Mouse (Mus musculus) kidney, embryonic 16.5 days (tissue): Measurements from ENCODE around the gene Ppp6c. TPM values are rescaled to one million over a fixed set of nuclear protein-coding genes. Genes with fewer than 3 reads are reported as not detected.

Source experiments
- ATAC-seq: fragments of 200-750 bp; cut with Nextera tagmentation; 2 replicates; pipeline ENCODE4 v1.8.0; 2017; ENCODE audit warnings: moderate TSS enrichment; ENCODE audit not compliant: low FRiP score, low TSS enrichment
- H3K27ac ChIP-seq: fragments of 300-500 bp; sonication (generic); 2 replicates; pipeline ENCODE4 v1.5.1; 2014; ENCODE audit warnings: low read length
- H3K27me3 ChIP-seq: fragments of 300-500 bp; sonication (generic); 2 replicates; pipeline ENCODE4 v1.6.1; 2014; ENCODE audit warnings: low read length, control low read depth, mixed read lengths; ENCODE audit not compliant: insufficient read depth
- H3K36me3 ChIP-seq: fragments of 300-500 bp; sonication (generic); 2 replicates; pipeline ENCODE4 v1.6.1; 2014; ENCODE audit warnings: low read length, control low read depth, mixed read lengths; ENCODE audit not compliant: insufficient read depth
- H3K4me1 ChIP-seq: fragments of 300-500 bp; sonication (generic); 2 replicates; pipeline ENCODE4 v1.6.1; 2014; ENCODE audit warnings: low read length, control low read depth, mixed read lengths; ENCODE audit not compliant: insufficient read depth
- H3K4me2 ChIP-seq: fragments of 300-500 bp; sonication (generic); replicated peaks from 2 replicates; pipeline ENCODE4 v1.6.1; 2014; ENCODE audit warnings: low read depth, low read length
- H3K4me3 ChIP-seq: fragments of 300-500 bp; sonication (generic); 2 replicates; pipeline ENCODE4 v1.5.1; 2014; ENCODE audit warnings: mild to moderate bottlenecking, low read length
- H3K9ac ChIP-seq: fragments of 300-500 bp; sonication (generic); replicated peaks from 2 replicates; pipeline ENCODE4 v1.6.1; 2014; ENCODE audit warnings: low read length
- H3K9me3 ChIP-seq: fragments of 300-500 bp; sonication (generic); 2 replicates; pipeline ENCODE4 v1.6.1; 2016; ENCODE audit warnings: low read length, control low read depth
- WGBS: fragments of 180-500 bp; shearing (Covaris S2); extraction: QIAGEN DNeasy Blood & Tissue Kit; methylation state at CpG from one replicate; pipeline ENCODE4 v1.1.7; 2014; 5-methylcytosine and 5-hydroxymethylcytosine counted together
- polyA plus RNA-seq: library from polyadenylated mRNA; unstranded; fragments of >200 nt; fragmentation: Nextera tagmentation; extraction: Ambion mirVana; gene quantifications from 2 replicates; pipeline ENCODE4 v1.2.1, GENCODE M21; 2015

Gene Ppp6c
- polyA plus RNA-seq, 1 experiment from 2014 or later: 84.3 TPM

- ATAC-seq: no peak
Measured at GRCm38 (mm10) chr2:39210738-39211137, 15.5 kb downstream of the Ppp6c start.

GRCm38 (mm10) chr2:39203359-39203758, 22.9 kb downstream of the Ppp6c start:
- 100% methylated on average over 2 of the region's 2 CpGs for WGBS
- H3K4me2 ChIP-seq: no peak overlapping the region

More at GRCm38 (mm10) chr2:39210738-39211137, 15.5 kb downstream of the Ppp6c start:
- no peak overlapping the region for H3K27ac ChIP-seq
- H3K27me3 ChIP-seq: no peaks in the 10 kb centered on the region
- WGBS: 85% methylated on average over 4 of the region's 4 CpGs
- no peak overlapping the region for H3K4me3 ChIP-seq
- no peak overlapping the region for H3K4me2 ChIP-seq
- H3K36me3 ChIP-seq: 0 out of 2 replicates have a peak, but pooled peaks cover 5% of the 10 kb centered on the region
- H3K9ac ChIP-seq: no peak overlapping the region
- no peaks in the 10 kb centered on the region for H3K4me1 ChIP-seq
- H3K9me3 ChIP-seq: no peaks in the 10 kb centered on the region

GRCm38 (mm10) chr2:39194809-39195208, 31.4 kb downstream of the Ppp6c start:
- Histone ChIP-seq H3K27ac (no peak overlapping the region), H3K4me1 (0 out of 2 replicates have a peak, but pooled peaks cover 3% of the 10 kb centered on the region), H3K27me3 (no peaks in the 10 kb centered on the region), H3K4me2 (no peak overlapping the region), H3K9ac (no peak overlapping the region), H3K36me3 (peaks cover 6% of the 10 kb centered on the region; the same call in 1 of the 2 replicates), H3K9me3 (no peaks in the 10 kb centered on the region), H3K4me3 (no peak overlapping the region)
- ATAC-seq: no peak
- WGBS: 93% methylated on average over 2 of the region's 2 CpGs

More at GRCm38 (mm10) chr2:39203359-39203758, 22.9 kb downstream of the Ppp6c start:
- Histone ChIP-seq H3K9me3 (no peaks in the 10 kb centered on the region), H3K9ac (no peak overlapping the region), H3K36me3 (peaks cover 14% of the 10 kb centered on the region; the same call in 1 of the 2 replicates), H3K4me1 (no peaks in the 10 kb centered on the region), H3K27me3 (no peaks in the 10 kb centered on the region), H3K4me3 (no peak overlapping the region), H3K27ac (no peak overlapping the region)
- ATAC-seq: no peak

GRCm38 (mm10) chr2:39190561-39191056, 35.6 kb downstream of the Ppp6c start, which contains the start of gene Scai:
TSS of gene Scai (minus strand) at chr2:39190734.
- Histone ChIP-seq H3K36me3 (no peaks in the 10 kb centered on the region), H3K4me1 (peaks cover 12% of the 10 kb centered on the region), H3K27ac (peak within 1 kb of the TSS; percentile 97), H3K27me3 (no peaks in the 10 kb centered on the region), H3K9me3 (no peaks in the 10 kb centered on the region), H3K4me3 (peak within 1 kb of the TSS; percentile 99), H3K9ac (peak within 1 kb of the TSS; percentile 94), H3K4me2 (peak within 1 kb of the TSS; percentile 88)
- peak; percentile 100 for ATAC-seq
- under 1% methylated on average over 37 of the region's 41 CpGs for WGBS

GRCm38 (mm10) chr2:39189961-39190560, 36.2 kb downstream of the Ppp6c start:
- H3K9ac ChIP-seq: peak overlapping the region; percentile 94
- no peaks in the 10 kb centered on the region for H3K9me3 ChIP-seq
- ATAC-seq: peak; percentile 89; the same call in 1 of the 2 replicates
- no peaks in the 10 kb centered on the region for H3K27me3 ChIP-seq
- peak overlapping the region; percentile 88 for H3K4me2 ChIP-seq
- peaks cover 12% of the 10 kb centered on the region for H3K4me1 ChIP-seq
- H3K4me3 ChIP-seq: peak overlapping the region; percentile 99
- H3K27ac ChIP-seq: peak overlapping the region; percentile 97
- no peaks in the 10 kb centered on the region for H3K36me3 ChIP-seq
- WGBS: 0% methylated on average over 20 of the region's 39 CpGs

GRCm38 (mm10) chr2:39185942-39186341, 40.3 kb downstream of the Ppp6c start:
- ATAC-seq: no peak
- Histone ChIP-seq H3K4me1 (peaks cover 11% of the 10 kb centered on the region), H3K4me3 (no peak overlapping the region), H3K9ac (no peak overlapping the region), H3K27me3 (no peaks in the 10 kb centered on the region), H3K9me3 (no peaks in the 10 kb centered on the region), H3K36me3 (peaks cover 3% of the 10 kb centered on the region; the same call in 1 of the 2 replicates), H3K4me2 (no peak overlapping the region), H3K27ac (no peak overlapping the region)
- 70% methylated on average over 3 of the region's 3 CpGs for WGBS

GRCm38 (mm10) chr2:39183587-39183986, 42.7 kb downstream of the Ppp6c start:
- Histone ChIP-seq H3K4me3 (no peak overlapping the region), H3K27ac (no peak overlapping the region), H3K27me3 (no peaks in the 10 kb centered on the region), H3K4me2 (no peak overlapping the region), H3K36me3 (peaks cover 8% of the 10 kb centered on the region), H3K9ac (no peak overlapping the region), H3K9me3 (no peaks in the 10 kb centered on the region), H3K4me1 (peaks cover under 1% of the 10 kb centered on the region; the same call in 1 of the 2 replicates)
- ATAC-seq: no peak
- WGBS: 90% methylated on average over 2 of the region's 2 CpGs

- Histone ChIP-seq H3K4me2 (no peak overlapping the region), H3K9ac (no peak overlapping the region), H3K4me3 (no peak overlapping the region), H3K36me3 (no peaks in the 10 kb centered on the region), H3K27ac (no peak overlapping the region), H3K4me1 (peaks cover 3% of the 10 kb centered on the region; the same call in 1 of the 2 replicates), H3K27me3 (no peaks in the 10 kb centered on the region), H3K9me3 (no peaks in the 10 kb centered on the region)
- no peak for ATAC-seq
- 94% methylated on average over 1 of the region's 1 CpGs for WGBS
Measured at GRCm38 (mm10) chr2:39160996-39161395, 65.3 kb downstream of the Ppp6c start.

GRCm38 (mm10) chr2:39157916-39158315, 68.3 kb downstream of the Ppp6c start:
- peaks cover 3% of the 10 kb centered on the region; the same call in 1 of the 2 replicates for H3K4me1 ChIP-seq
- no peaks in the 10 kb centered on the region for H3K27me3 ChIP-seq
- no peak overlapping the region for H3K9ac ChIP-seq
- ATAC-seq: no peak
- 52% methylated on average over 1 of the region's 1 CpGs for WGBS
- no peaks in the 10 kb centered on the region for H3K9me3 ChIP-seq
- H3K27ac ChIP-seq: no peak overlapping the region
- H3K36me3 ChIP-seq: no peaks in the 10 kb centered on the region
- H3K4me2 ChIP-seq: no peak overlapping the region
- no peak overlapping the region for H3K4me3 ChIP-seq

- 66% methylated on average over 1 of the region's 1 CpGs for WGBS
- H3K9ac ChIP-seq: no peak overlapping the region
- no peak overlapping the region for H3K4me3 ChIP-seq
- H3K27ac ChIP-seq: no peak overlapping the region
- H3K4me1 ChIP-seq: peaks cover 3% of the 10 kb centered on the region; the same call in 1 of the 2 replicates
- ATAC-seq: no peak
- no peaks in the 10 kb centered on the region for H3K27me3 ChIP-seq
- H3K4me2 ChIP-seq: no peak overlapping the region
- H3K36me3 ChIP-seq: no peaks in the 10 kb centered on the region
- no peaks in the 10 kb centered on the region for H3K9me3 ChIP-seq
Measured at GRCm38 (mm10) chr2:39156821-39157220, 69.4 kb downstream of the Ppp6c start.
